20 mouse cellular contexts compared by ENCODE assay signal in genomic region chr14:60607743-60608142, GRCm38 (mm10).
"Had no signal": no experiment of that assay in that cellular context is flagged by ENCODE, and none has a peak within 500 bp of the region (broad histone marks: within the 10 kb centered on the region; RNA-seq: fewer than 3 reads in every experiment).

No protein-coding gene starts in this region.

- ATAC-seq: intestine, embryonic 15.5 days; liver, embryonic 12.5 days; midbrain, embryonic 13.5 days; midbrain, embryonic 16.5 days had no signal

- DNase-seq: kidney, adult 8-10 months; lung, adult 18-20 months; lung, postnatal 10 days; lung, postnatal 36 days; retina, postnatal 1 day; right cerebral cortex, postnatal 25 days; spleen, adult 18-20 months; thymus, adult 18-20 months; thymus, postnatal 36 days had no signal

- H3K9me3 ChIP-seq: intestine, embryonic 15.5 days; liver, embryonic 12.5 days; liver, embryonic 15.5 days; lung, embryonic 15.5 days; megakaryocyte, embryonic 14.5 days; midbrain, embryonic 10.5 days; midbrain, embryonic 13.5 days; neural tube, embryonic 13.5 days had no signal

- H3K27me3 ChIP-seq: intestine, embryonic 15.5 days; lung, embryonic 15.5 days; midbrain, embryonic 13.5 days; neural tube, embryonic 13.5 days had no signal

- H3K27ac ChIP-seq: intestine, embryonic 15.5 days; kidney, postnatal 0 days; liver, embryonic 12.5 days; liver, embryonic 15.5 days; lung, embryonic 15.5 days; midbrain, embryonic 10.5 days; midbrain, embryonic 13.5 days; neural tube, embryonic 13.5 days had no signal

- H3K4me1 ChIP-seq: liver, embryonic 12.5 days; liver, embryonic 15.5 days; megakaryocyte, embryonic 14.5 days had no signal

- H3K4me2 ChIP-seq: intestine, embryonic 15.5 days; liver, embryonic 12.5 days; liver, embryonic 15.5 days; lung, embryonic 15.5 days; midbrain, embryonic 13.5 days; neural tube, embryonic 13.5 days had no signal

- H3K4me3 ChIP-seq: intestine, embryonic 15.5 days; liver, embryonic 12.5 days; liver, embryonic 15.5 days; lung, embryonic 15.5 days; megakaryocyte, embryonic 14.5 days; midbrain, embryonic 10.5 days; midbrain, embryonic 13.5 days; myocyte; neural tube, embryonic 13.5 days had no signal

- H3K36me3 ChIP-seq: intestine, embryonic 15.5 days; liver, embryonic 12.5 days; liver, embryonic 15.5 days; lung, embryonic 15.5 days; midbrain, embryonic 10.5 days; midbrain, embryonic 13.5 days; neural tube, embryonic 13.5 days had no signal

- H3K9ac ChIP-seq: intestine, embryonic 15.5 days; liver, embryonic 12.5 days; liver, embryonic 15.5 days; lung, embryonic 15.5 days; midbrain, embryonic 13.5 days; neural tube, embryonic 13.5 days had no signal
